Mouse (Mus musculus) heart, adult 2 months (tissue): ENCODE measurements around the gene Abcc2.
A peak's percentile ranks its signal among the peaks of the same experiment; 100 is the strongest.

Experiments used
- CTCF ChIP-seq: fragments of 200-600 bp; IDR thresholded peaks from 2 replicates; pipeline ENCODE4 v1.8.1; 2022; ENCODE audit warnings: antibody characterized with exemption, mild to moderate bottlenecking, moderate library complexity
- EP300 ChIP-seq: fragments of 200-500 bp; IDR thresholded peaks from 2 replicates; pipeline ENCODE4 v1.6.1; 2011; ENCODE audit warnings: low read depth, low read length, control low read depth; ENCODE audit not compliant: insufficient read depth

DNA sequence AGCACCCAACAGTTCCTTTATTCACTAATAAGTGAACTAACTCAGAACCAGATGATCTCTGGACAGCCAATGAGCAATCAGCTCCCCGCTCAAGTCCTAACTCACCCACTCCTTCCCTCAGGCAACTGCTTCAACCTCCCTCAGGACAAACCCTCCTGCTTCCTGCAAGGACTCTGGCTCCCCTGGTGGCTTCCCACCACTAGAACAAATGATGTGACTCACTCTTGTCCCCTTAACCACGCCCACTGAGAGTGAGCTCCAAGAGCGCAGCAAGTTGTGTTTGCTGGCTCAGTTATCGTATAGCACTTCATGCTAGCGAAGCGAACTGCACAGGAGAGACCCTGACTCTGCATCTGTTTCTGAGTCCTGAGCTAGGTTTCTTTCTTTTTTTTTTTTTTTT, 75.4 kb downstream of the Abcc2 start:
- TF ChIP-seq CTCF: peak; percentile 21; the same call in 1 of the 2 replicates
- no peak for TF ChIP-seq EP300
